Mouse (Mus musculus) kidney, postnatal 25 days (tissue): ENCODE results near the gene Il10rb.
A peak's percentile ranks its signal among the peaks of the same experiment; 100 is the strongest.

Source experiments
- DNase-seq, 2 experiments: peaks; one replicate each; pipeline ENCODE4 v3.0.0; 2021; ENCODE audit warnings: mixed read lengths in 2 of 2

Gene Il10rb

GRCm38 (mm10) chr16:91452363-91452896 is 46.5 kb downstream of the Il10rb start:
- DNase-seq, result peak; percentile 14 to 60

GRCm38 (mm10) chr16:91455868-91456267 is 49.9 kb downstream of the Il10rb start:
- no peak for DNase-seq

GRCm38 (mm10) chr16:91458301-91458746 is 52.4 kb downstream of the Il10rb start:
- DNase-seq, result no peak

GRCm38 (mm10) chr16:91458976-91459375 is 53.0 kb downstream of the Il10rb start:
- DNase-seq, result peak; percentile 61

GRCm38 (mm10) chr16:91459396-91459795 is 53.4 kb downstream of the Il10rb start:
- DNase-seq, result no peak

- DNase-seq, result peak in 1 of 2 experiments; percentile 39
Measured at GRCm38 (mm10) chr16:91459841-91460370, 53.9 kb downstream of the Il10rb start.

GRCm38 (mm10) chr16:91461066-91461638 is 55.2 kb downstream of the Il10rb start:
- DNase-seq, result peak; percentile 37 to 71

- peak; percentile 48 to 74 for DNase-seq
Measured at GRCm38 (mm10) chr16:91461773-91462181, 55.8 kb downstream of the Il10rb start.

- DNase-seq, result peak; percentile 62 to 92
Measured at GRCm38 (mm10) chr16:91462644-91463043, 56.7 kb downstream of the Il10rb start.

- DNase-seq, result no peak
Measured at GRCm38 (mm10) chr16:91463400-91463799, 57.4 kb downstream of the Il10rb start.

GRCm38 (mm10) chr16:91463836-91464400 is 58.0 kb downstream of the Il10rb start:
- no peak for DNase-seq

GRCm38 (mm10) chr16:91464594-91465504 is 58.9 kb downstream of the Il10rb start:
- DNase-seq, result peak; percentile 91 to 95

GRCm38 (mm10) chr16:91465505-91466240 is 59.7 kb downstream of the Il10rb start:
- no peak for DNase-seq

- DNase-seq, result peak; percentile 24 to 58
Measured at GRCm38 (mm10) chr16:91466566-91466965, 60.6 kb downstream of the Il10rb start.

- DNase-seq, result peak in 1 of 2 experiments; percentile 17
Measured at GRCm38 (mm10) chr16:91470470-91470869, 64.5 kb downstream of the Il10rb start.

- DNase-seq, result no peak
Measured at GRCm38 (mm10) chr16:91471481-91471880, 65.5 kb downstream of the Il10rb start.
